Mouse (Mus musculus) intestine, postnatal 0 days (tissue): ENCODE data around the gene Pknox2. TPM values are rescaled to one million over a fixed set of nuclear protein-coding genes. Genes with fewer than 3 reads are reported as not detected.

Source experiments
- ATAC-seq: fragments of 200-750 bp; cut with Nextera tagmentation; 2 replicates; pipeline ENCODE4 v1.8.0; 2017; ENCODE audit warnings: mild to moderate bottlenecking, moderate TSS enrichment, moderate library complexity
- H3K27ac ChIP-seq: fragments of 300-500 bp; sonication (generic); 2 replicates; pipeline ENCODE4 v1.5.1; 2014; ENCODE audit warnings: mild to moderate bottlenecking, low read depth, low read length, moderate library complexity
- H3K27me3 ChIP-seq: fragments of 300-500 bp; sonication (generic); replicated peaks from 2 replicates; pipeline ENCODE4 v1.6.1; 2014; ENCODE audit warnings: low read length, mixed read lengths; ENCODE audit not compliant: control insufficient read depth, insufficient read depth
- H3K36me3 ChIP-seq: fragments of 300-500 bp; sonication (generic); 2 replicates; pipeline ENCODE4 v1.6.1; 2014; ENCODE audit warnings: mild to moderate bottlenecking, moderate library complexity; ENCODE audit not compliant: control insufficient read depth, insufficient read depth
- H3K4me1 ChIP-seq: fragments of 300-500 bp; sonication (generic); replicated peaks from 2 replicates; pipeline ENCODE4 v1.6.1; 2014; ENCODE audit warnings: antibody characterized with exemption, low read length, mixed read lengths; ENCODE audit not compliant: control insufficient read depth, insufficient read depth
- H3K4me2 ChIP-seq: fragments of 300-500 bp; sonication (generic); replicated peaks from 2 replicates; pipeline ENCODE4 v1.6.1; 2014; ENCODE audit warnings: low read depth, mild to moderate bottlenecking, moderate library complexity
- H3K4me3 ChIP-seq: fragments of 300-500 bp; sonication (generic); 2 replicates; pipeline ENCODE4 v1.5.1; 2014; ENCODE audit warnings: low read depth, low read length
- H3K9ac ChIP-seq: fragments of 300-500 bp; sonication (generic); 2 replicates; pipeline ENCODE4 v1.6.1; 2014; ENCODE audit warnings: mild to moderate bottlenecking, low read depth, low read length
- H3K9me3 ChIP-seq: fragments of 300-500 bp; sonication (generic); 2 replicates; pipeline ENCODE4 v1.6.1; 2016; ENCODE audit warnings: mixed run types; ENCODE audit not compliant: control insufficient read depth
- CTCF ChIP-seq: sonication (generic); IDR thresholded peaks from 2 replicates; pipeline ENCODE4 v1.5.1; 2016; ENCODE audit warnings: low read depth, mild to moderate bottlenecking, control low read depth, antibody characterized with exemption, moderate library complexity
- WGBS: fragments of 180-500 bp; shearing (Covaris S2); extraction: QIAGEN DNeasy Blood & Tissue Kit; methylation state at CpG from one replicate; pipeline ENCODE4 v1.1.7; 2014; 5-methylcytosine and 5-hydroxymethylcytosine counted together
- polyA plus RNA-seq: library from polyadenylated mRNA; unstranded; fragments of >200 nt; fragmentation: Nextera tagmentation; extraction: Ambion mirVana; gene quantifications from 2 replicates; pipeline ENCODE4 v1.2.1, GENCODE M21; 2015

Gene Pknox2
- polyA plus RNA-seq, 1 experiment from 2014 or later: 2.4 TPM

DNA sequence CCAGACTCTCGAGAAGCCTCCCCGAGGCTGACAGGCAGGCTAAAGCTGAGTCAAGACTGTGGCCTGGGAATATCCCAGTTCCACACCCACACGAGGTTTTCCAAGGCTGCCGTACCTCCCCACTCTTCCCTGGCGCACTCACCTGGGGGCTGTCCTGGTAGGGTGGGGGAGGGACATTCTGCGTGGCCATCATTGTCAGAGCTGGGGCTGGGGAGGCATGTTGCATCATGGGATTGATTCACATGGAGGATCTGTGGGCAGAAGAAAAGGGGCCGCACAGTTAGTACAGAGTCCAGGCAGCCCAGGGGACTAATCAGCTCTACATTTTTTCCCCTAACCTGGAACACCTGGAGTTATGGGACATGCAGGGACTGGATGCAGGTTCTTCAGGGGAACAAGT is 179.0 kb downstream of the Pknox2 start:
- H3K4me2 ChIP-seq: no peak overlapping the region
- no peak overlapping the region for H3K4me3 ChIP-seq
- no peaks in the 10 kb centered on the region for H3K9me3 ChIP-seq
- H3K9ac ChIP-seq: no peak overlapping the region
- 86% methylated on average over 7 of the region's 7 CpGs for WGBS
- TF ChIP-seq CTCF: no peak
- no peak for ATAC-seq
- no peak overlapping the region for H3K27ac ChIP-seq
- no peaks in the 10 kb centered on the region for H3K27me3 ChIP-seq
- no peaks in the 10 kb centered on the region for H3K36me3 ChIP-seq
- H3K4me1 ChIP-seq: no peaks in the 10 kb centered on the region

DNA sequence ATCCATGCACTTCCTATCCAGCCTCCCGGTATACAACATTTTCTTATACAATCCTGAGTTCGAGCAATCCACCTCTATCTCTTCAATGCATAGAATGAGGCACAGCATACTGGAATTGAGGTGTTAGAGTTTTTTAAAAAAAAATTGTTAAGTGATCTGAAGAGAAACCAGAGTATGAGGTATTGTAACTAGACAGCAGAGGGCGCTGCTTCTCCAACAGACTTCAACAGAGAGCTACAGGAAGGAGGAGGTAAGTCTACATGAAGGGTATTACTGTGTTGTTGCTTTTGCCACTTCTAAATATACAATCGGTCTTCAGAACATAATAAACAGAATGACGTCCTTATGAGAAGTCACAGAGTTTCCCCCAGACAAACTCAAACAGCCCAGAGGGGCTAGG is 181.5 kb downstream of the Pknox2 start:
- Histone ChIP-seq H3K36me3 (no peaks in the 10 kb centered on the region), H3K4me1 (no peaks in the 10 kb centered on the region), H3K9ac (no peak overlapping the region), H3K27me3 (no peaks in the 10 kb centered on the region), H3K27ac (no peak overlapping the region), H3K4me2 (no peak overlapping the region), H3K4me3 (no peak overlapping the region), H3K9me3 (no peaks in the 10 kb centered on the region)
- TF ChIP-seq CTCF: peak; percentile 69
- 65% methylated on average over 5 of the region's 5 CpGs for WGBS
- ATAC-seq: no peak

DNA sequence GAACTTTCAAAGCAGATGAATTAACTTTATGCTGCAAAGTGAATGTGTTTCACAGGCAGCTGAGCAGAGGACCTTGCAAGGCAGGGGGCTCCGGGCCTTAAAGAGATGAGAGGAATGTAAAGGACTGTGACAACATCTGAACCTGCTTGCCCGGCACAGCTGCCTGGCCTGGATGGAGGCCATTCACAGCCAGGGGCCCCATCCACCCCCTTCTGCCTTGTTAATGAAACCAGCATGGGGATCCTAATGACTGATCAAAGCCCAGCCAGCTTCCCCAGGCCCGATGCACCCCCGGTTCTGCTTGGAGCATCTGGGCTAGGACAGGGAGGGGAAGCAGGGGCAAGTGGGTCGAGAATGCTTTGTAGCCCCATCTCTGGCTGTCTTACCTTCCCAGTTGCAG is 183.0 kb downstream of the Pknox2 start:
- TF ChIP-seq CTCF: no peak
- WGBS: 36% methylated on average over 5 of the region's 5 CpGs

DNA sequence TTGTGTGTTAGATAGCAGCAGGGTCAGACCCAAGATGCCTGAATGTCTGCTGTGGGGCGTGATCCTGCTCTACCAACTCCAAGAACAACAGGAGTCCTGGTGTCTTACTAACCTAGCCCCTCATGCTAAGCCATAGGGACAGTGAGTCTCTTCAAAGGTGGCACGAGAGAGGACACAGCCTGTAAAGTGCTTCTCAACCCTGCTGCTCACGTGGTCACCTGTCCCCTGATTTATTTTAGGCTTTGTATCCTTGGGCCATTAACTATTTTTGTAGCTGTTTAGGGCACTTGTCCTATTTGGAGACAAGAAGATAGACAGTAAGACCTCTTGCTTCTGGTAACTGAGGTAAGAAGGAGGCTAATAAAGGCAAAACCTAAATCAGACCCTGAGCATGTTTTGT is 183.7 kb downstream of the Pknox2 start:
- Histone ChIP-seq H3K4me1 (no peaks in the 10 kb centered on the region), H3K9me3 (no peaks in the 10 kb centered on the region), H3K27me3 (no peaks in the 10 kb centered on the region), H3K4me2 (no peak overlapping the region), H3K9ac (no peak overlapping the region), H3K36me3 (no peaks in the 10 kb centered on the region), H3K4me3 (no peak overlapping the region), H3K27ac (no peak overlapping the region)
- 68% methylated on average over 3 of the region's 3 CpGs for WGBS
- no peak for ATAC-seq
- no peak for TF ChIP-seq CTCF

More for the DNA sequence above, 183.0 kb downstream of the Pknox2 start:
- Histone ChIP-seq H3K9me3 (no peaks in the 10 kb centered on the region), H3K27ac (no peak overlapping the region), H3K27me3 (no peaks in the 10 kb centered on the region), H3K4me1 (no peaks in the 10 kb centered on the region), H3K36me3 (no peaks in the 10 kb centered on the region), H3K4me2 (no peak overlapping the region), H3K9ac (no peak overlapping the region), H3K4me3 (no peak overlapping the region)
- ATAC-seq: no peak

DNA sequence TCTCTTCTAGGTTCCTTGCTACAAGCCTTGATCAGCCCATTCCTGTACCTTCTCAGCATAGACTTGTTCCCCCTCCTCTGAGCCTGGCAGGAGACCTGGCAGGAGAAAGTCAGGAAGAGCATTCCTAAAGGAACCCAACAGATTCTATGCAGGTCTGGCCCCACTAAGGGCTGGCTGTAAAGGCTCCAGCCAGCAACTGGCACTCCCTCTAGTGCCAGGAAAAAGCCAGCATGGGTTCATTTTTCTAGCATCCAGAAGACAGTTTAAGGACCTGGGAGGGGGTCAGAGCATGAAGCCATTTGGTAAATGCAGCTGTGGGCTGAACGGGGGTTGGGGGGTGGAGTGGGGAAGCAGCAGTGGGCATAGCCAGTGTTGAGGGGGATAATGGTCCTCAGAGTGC is 185.3 kb downstream of the Pknox2 start:
- Histone ChIP-seq H3K4me2 (no peak overlapping the region), H3K36me3 (no peaks in the 10 kb centered on the region), H3K27ac (no peak overlapping the region), H3K4me3 (no peak overlapping the region), H3K9me3 (no peaks in the 10 kb centered on the region), H3K27me3 (no peaks in the 10 kb centered on the region), H3K4me1 (no peaks in the 10 kb centered on the region), H3K9ac (no peak overlapping the region)
- ATAC-seq: no peak
- WGBS: 80% methylated on average over 1 of the region's 1 CpGs
- 0 out of 2 replicates have a peak, but pooled peaks have one; percentile 14 for TF ChIP-seq CTCF

DNA sequence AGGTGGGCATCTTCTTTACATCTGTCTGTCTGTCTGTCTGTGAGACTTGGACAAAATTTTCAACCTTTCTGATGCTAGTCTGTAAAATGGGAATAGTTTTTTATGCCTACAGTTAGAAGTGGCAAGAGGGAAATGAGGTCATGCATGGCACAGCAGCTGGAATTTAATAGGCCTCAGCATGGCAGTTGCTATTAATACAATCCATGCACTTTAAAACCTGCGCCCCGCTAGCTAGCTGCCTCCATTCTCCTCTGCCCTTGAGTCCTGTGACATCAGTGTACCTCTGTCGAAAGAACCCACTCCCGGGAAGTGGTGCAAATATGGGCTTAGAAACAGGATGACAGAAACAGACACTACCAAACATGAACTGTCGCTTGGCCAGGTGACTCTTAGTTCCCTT is 186.1 kb downstream of the Pknox2 start:
- no peaks in the 10 kb centered on the region for H3K9me3 ChIP-seq
- no peak overlapping the region for H3K9ac ChIP-seq
- no peak overlapping the region for H3K4me2 ChIP-seq
- no peak overlapping the region for H3K27ac ChIP-seq
- no peaks in the 10 kb centered on the region for H3K36me3 ChIP-seq
- no peak for TF ChIP-seq CTCF
- ATAC-seq: no peak
- no peaks in the 10 kb centered on the region for H3K27me3 ChIP-seq
- 89% methylated on average over 5 of the region's 5 CpGs for WGBS
- no peak overlapping the region for H3K4me3 ChIP-seq
- no peaks in the 10 kb centered on the region for H3K4me1 ChIP-seq

DNA sequence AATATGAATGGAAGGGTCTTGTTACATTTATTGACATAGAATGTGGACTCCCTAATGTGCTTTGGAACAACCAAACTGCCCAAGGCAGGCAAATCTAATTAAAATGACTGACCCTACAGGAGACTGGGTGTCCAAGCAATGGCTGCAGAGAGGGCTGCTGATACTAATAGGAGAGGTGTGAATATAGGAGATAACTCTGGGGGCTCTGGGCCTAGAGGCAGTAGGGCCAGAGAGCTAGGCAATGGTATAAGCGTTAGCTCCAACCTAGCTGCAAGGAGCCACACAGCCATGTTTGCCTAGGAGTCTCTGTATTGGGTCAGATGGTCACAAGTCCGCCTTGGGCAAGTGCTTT is 196.1 kb downstream of the Pknox2 start:
- Histone ChIP-seq H3K27me3 (no peaks in the 10 kb centered on the region), H3K4me2 (no peak overlapping the region), H3K9me3 (no peaks in the 10 kb centered on the region), H3K4me3 (no peak overlapping the region), H3K9ac (no peak overlapping the region), H3K4me1 (no peaks in the 10 kb centered on the region), H3K36me3 (no peaks in the 10 kb centered on the region), H3K27ac (no peak overlapping the region)
- no peak for TF ChIP-seq CTCF
- ATAC-seq: no peak
- 80% methylated on average over 2 of the region's 2 CpGs for WGBS
